Mouse (Mus musculus): ENCODE results near the gene Pusl1.
A peak's percentile ranks its signal among the peaks of the same experiment; 100 is the strongest.

Pusl1 gene

GRCm38 (mm10) chr4:155841003-155841454 is 50.6 kb downstream of the Pusl1 start:
- DNase-seq, result peak; percentile 59 to 76

DNA sequence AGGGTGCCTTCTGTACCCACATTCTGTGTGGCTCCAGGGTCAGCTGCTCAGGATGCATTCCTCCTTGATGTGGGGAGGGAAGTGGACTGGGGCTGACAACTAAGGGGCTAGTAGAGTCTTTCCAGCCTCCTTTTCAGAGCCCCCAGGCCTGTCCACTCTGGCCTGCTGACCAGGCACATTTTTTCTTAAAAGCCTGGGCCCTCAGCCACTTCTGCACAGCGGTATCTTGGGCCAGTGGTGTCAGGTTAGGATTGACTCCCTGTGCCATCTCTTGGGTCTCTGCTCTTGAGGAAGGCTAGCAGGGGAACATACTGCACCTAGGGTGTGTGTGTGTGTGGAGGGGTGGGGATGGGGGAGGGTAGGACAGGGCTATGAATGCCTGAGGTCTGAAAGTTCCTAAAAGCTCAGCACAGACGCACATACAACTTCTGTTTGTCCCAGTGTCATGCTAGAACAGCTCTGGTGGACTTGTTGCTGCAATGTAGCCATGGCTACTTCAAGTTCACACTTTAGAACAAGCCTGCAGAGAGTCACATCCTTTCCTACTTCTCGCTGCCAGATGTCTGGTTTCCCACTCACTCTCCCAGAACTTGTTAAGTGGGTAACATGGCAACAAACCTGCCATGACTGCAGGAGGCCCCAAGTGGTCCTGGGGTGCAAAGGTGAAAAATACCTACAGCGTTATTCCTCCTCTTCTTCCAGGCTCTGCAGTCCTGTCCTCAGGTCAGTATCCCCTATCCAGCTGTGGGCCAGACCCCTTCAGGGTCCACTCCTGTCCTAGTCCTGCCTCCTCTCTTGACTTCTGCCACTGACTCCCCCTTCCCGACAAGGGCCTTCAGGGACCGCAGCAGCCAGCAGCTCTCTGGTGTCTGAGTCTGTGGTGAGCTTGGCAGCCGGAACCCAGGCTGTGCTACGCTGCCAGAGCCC is 51.2 kb downstream of the Pusl1 start:
- DNase-seq, result no peak

DNA sequence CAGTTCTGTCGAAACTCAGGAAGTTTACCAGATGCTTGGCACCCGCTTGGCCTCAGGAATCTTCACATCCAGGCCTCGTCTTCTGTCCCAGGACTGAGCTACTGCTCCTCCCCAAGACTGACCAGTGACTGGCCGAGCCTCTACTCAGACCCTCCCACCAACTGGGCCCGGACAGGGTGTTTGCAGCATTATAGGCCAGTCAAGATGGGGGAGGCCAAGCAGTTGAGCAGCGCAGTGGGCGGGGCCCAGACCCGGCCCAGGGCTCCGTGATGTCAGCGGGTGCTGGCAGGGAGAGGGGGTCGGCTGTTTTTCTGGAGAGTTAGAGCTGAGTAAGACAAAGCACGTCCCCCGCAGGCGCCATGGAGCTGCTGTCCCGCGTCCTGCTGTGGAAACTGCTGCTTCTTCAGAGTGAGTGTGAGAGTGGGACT is 52.1 kb downstream of the Pusl1 start, which contains the start of gene Mxra8:
Gene Mxra8 (plus strand): TSS at position 198 of the 428 bp plus-strand sequence.
- DNase-seq, result no peak

GRCm38 (mm10) chr4:155838187-155839153 is 53.1 kb downstream of the Pusl1 start:
- DNase-seq, result no peak

All from thymus, postnatal 36 days (tissue).